Mouse (Mus musculus): ENCODE results near the gene Cdk2ap2. TPM values are rescaled to one million over a fixed set of nuclear protein-coding genes. Genes with fewer than 3 reads are reported as not detected.
"Not testable (repeated sequence)": the region's sequence is repeated elsewhere in the genome, so short reads cannot be mapped to it uniquely, and the experiment has no call there.

Cdk2ap2 gene
- polyA plus RNA-seq, 1 experiment from 2014 or later: 86.0 TPM

DNA sequence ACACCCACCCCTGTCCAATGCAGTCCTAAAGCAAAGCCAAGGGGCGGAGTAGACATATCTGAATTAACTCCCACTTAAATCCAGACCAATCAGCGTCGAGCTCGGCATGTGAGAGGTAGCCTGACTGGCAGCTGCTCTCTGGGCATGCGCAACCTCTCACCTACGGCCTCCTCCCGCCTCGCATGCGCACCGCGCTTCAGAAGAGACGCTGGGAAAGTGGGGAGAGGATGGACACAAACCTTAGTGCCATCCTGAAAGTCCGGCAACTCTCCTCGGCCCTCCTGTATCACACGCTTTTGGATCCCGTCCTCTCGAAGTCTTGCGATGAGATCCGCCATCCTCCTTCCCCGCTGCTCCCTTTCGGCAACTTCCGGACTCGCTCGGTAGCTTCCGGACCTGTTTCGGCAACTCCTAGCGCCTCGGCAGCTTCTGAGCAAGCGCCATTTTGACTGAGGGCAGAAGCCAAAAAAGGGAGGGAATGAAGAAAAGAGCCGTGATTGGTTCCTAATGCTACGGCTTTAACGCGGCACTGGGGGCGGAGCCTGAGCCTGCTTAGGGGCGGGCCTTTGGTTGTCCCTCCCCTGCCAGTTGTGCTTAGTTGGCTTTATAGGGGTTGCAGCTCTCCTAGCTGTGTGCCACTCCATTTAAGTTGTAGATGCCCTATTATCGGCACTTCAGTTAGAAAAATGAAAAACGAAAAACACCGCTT lies 24.3 kb downstream of the Cdk2ap2 start:
- ATAC-seq (replicated peaks; ENCODE audit: extremely low read depth, insufficient read depth, low FRiP score): peak; percentile 68
- H3K4me3 ChIP-seq (ENCODE audit: low read length): peak overlapping the region; percentile 63
- no peaks in the 10 kb centered on the region for H3K27me3 ChIP-seq (ENCODE audit: control insufficient read depth, insufficient read depth, low read length)
- H3K36me3 ChIP-seq (ENCODE audit: control insufficient read depth, insufficient read depth): 0 out of 2 replicates have a peak, but pooled peaks cover 3% of the 10 kb centered on the region
- peak overlapping the region; percentile 72 for H3K9ac ChIP-seq (ENCODE audit: low read length)
- peak overlapping the region; percentile 80 for H3K27ac ChIP-seq (ENCODE audit: low read length)
- peaks cover 10% of the 10 kb centered on the region for H3K4me1 ChIP-seq (ENCODE audit: control insufficient read depth, insufficient read depth, low read length)
- peak overlapping the region; percentile 69 for H3K4me2 ChIP-seq (ENCODE audit: low read depth, low read length)
- H3K9me3 ChIP-seq (replicated peaks; ENCODE audit: control insufficient read depth, low read length): no peaks in the 10 kb centered on the region
- WGBS: 3% methylated on average over 38 of the region's 38 CpGs

DNA sequence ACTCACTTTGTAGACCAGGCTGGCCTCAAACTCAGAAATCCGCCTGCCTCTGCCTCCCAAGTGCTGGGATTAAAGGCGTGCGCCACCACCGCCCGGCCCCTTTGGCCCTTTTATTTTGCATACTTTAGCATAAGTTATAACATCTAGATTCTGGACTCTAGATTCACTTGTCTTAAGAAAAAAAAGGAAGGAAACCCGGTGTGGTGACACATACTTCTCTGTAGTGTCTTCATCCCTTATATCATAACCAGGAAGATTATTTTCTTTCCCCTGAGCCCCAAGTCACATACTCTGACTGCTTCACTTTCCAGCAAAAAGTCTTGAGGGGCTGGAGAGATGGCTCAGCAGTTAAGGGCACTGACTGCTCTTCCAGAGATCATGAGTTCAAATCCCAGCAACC lies 24.9 kb downstream of the Cdk2ap2 start:
- Histone ChIP-seq H3K4me3 (ENCODE audit: low read length) (0 out of 2 replicates have a peak overlapping the region, but pooled peaks have one; percentile 63), H3K4me2 (ENCODE audit: low read depth, low read length) (peak overlapping the region; percentile 69), H3K4me1 (ENCODE audit: control insufficient read depth, insufficient read depth, low read length) (peaks cover 16% of the 10 kb centered on the region)
- not testable (repeated sequence) for H3K27ac ChIP-seq (ENCODE audit: low read length); H3K27me3 ChIP-seq (ENCODE audit: control insufficient read depth, insufficient read depth, low read length); ATAC-seq (replicated peaks; ENCODE audit: extremely low read depth, insufficient read depth, low FRiP score); H3K9ac ChIP-seq (ENCODE audit: low read length); H3K36me3 ChIP-seq (ENCODE audit: control insufficient read depth, insufficient read depth); H3K9me3 ChIP-seq (replicated peaks; ENCODE audit: control insufficient read depth, low read length)
- WGBS: 49% methylated on average over 6 of the region's 6 CpGs

DNA sequence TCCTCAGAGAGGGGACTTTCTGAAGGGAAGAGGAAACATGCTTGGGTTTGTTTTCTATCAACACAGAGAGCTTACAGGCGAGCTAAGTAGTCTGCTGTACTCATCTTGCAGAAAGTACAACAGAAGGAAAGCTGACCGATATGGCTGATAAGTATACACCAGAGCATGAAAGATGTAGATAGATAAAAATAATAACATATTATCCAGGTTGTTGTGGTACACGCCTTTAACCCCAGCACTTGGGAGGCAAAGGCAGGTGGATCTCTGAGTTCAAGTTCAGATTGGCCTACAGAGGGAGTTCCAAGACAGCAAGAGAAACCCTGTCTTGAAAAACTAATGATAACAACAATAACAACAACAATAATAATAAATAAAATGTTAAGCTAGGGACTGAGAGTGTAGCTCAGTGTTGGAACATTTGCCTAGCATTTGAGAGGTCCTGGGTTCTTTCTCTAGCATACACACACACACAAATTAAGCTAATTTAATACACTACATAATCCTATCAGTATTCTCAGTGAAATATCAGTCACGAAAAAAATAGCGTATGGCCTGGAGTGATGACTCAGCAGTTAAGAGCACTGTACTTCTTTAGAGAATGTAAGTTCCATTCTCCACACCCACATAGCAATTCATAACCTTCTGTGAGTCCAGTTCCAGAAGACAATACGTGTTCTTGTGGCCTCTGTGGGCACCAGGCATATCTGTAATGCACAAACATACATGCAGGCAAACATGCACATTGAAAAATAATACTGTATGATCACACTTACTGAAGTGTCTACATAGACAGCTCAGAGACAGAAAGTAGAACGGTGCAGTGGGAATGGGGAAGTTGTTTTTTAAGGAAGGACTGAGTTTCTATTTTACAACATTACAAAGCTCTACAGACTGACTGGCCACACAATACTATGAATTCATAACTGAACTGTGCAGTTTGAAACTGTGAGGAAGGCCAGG lies 25.7 kb downstream of the Cdk2ap2 start:
- no peaks in the 10 kb centered on the region for H3K27me3 ChIP-seq (ENCODE audit: control insufficient read depth, insufficient read depth, low read length)
- 0 out of 2 replicates have a peak, but pooled peaks cover 2% of the 10 kb centered on the region for H3K36me3 ChIP-seq (ENCODE audit: control insufficient read depth, insufficient read depth)
- WGBS: 79% methylated on average over 7 of the region's 7 CpGs
- H3K4me2 ChIP-seq (ENCODE audit: low read depth, low read length): no peak overlapping the region
- H3K4me1 ChIP-seq (ENCODE audit: control insufficient read depth, insufficient read depth, low read length): peaks cover 21% of the 10 kb centered on the region
- H3K9ac ChIP-seq (ENCODE audit: low read length): no peak overlapping the region
- H3K9me3 ChIP-seq (replicated peaks; ENCODE audit: control insufficient read depth, low read length): no peaks in the 10 kb centered on the region
- H3K4me3 ChIP-seq (ENCODE audit: low read length): no peak overlapping the region
- no peak for ATAC-seq (replicated peaks; ENCODE audit: extremely low read depth, insufficient read depth, low FRiP score)
- H3K27ac ChIP-seq (ENCODE audit: low read length): no peak overlapping the region

DNA sequence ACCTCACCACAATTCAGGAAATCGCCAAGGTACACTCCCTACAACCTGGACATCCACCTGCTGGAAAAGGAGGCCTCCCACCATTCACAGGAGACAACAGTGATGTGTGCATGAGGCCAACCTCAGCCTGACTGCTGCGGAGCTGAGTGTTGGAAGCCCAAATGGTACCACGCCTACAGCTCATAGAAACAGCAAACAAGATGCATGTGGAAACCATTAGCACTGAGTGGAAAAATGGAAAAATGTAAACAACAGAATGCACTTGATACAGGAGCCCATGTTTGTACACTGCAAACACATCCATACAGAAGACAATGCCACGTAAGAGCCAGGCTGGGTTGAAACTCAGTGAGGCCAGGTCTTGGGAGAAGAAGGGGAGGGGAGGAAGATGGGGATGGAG lies 27.4 kb downstream of the Cdk2ap2 start:
- Histone ChIP-seq H3K9ac (ENCODE audit: low read length) (no peak overlapping the region), H3K4me1 (ENCODE audit: control insufficient read depth, insufficient read depth, low read length) (peaks cover 22% of the 10 kb centered on the region), H3K4me3 (ENCODE audit: low read length) (no peak overlapping the region), H3K9me3 (replicated peaks; ENCODE audit: control insufficient read depth, low read length) (no peaks in the 10 kb centered on the region), H3K36me3 (ENCODE audit: control insufficient read depth, insufficient read depth) (peaks cover 8% of the 10 kb centered on the region), H3K4me2 (ENCODE audit: low read depth, low read length) (no peak overlapping the region), H3K27ac (ENCODE audit: low read length) (no peak overlapping the region), H3K27me3 (ENCODE audit: control insufficient read depth, insufficient read depth, low read length) (no peaks in the 10 kb centered on the region)
- no peak for ATAC-seq (replicated peaks; ENCODE audit: extremely low read depth, insufficient read depth, low FRiP score)
- 76% methylated on average over 4 of the region's 4 CpGs for WGBS

DNA sequence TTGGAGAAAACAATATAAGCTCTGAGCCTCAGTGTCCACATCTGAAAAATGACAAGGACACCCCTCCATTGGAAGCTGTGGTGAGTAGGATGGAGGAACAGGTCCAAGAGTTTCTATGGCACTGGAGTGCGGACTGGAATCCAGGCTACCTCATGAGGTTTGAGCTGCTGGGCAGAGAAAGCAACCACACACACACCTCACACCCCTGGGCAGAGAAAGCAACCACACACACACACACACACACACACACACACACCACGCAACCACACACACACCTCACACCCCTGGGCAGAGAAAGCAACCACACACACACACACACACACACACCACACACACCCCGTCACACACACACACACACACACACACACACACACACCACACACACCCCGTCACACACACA lies 28.3 kb downstream of the Cdk2ap2 start:
- peak overlapping the region; percentile 57 for H3K4me2 ChIP-seq (ENCODE audit: low read depth, low read length)
- not testable (repeated sequence) for H3K9me3 ChIP-seq (replicated peaks; ENCODE audit: control insufficient read depth, low read length); H3K27ac ChIP-seq (ENCODE audit: low read length); H3K36me3 ChIP-seq (ENCODE audit: control insufficient read depth, insufficient read depth); H3K27me3 ChIP-seq (ENCODE audit: control insufficient read depth, insufficient read depth, low read length)
- H3K4me3 ChIP-seq (ENCODE audit: low read length): peak overlapping the region; percentile 67
- peak; percentile 25 for ATAC-seq (replicated peaks; ENCODE audit: extremely low read depth, insufficient read depth, low FRiP score)
- peaks cover 30% of the 10 kb centered on the region for H3K4me1 ChIP-seq (ENCODE audit: control insufficient read depth, insufficient read depth, low read length)
- WGBS: 13% methylated on average over 3 of the region's 4 CpGs
- peak overlapping the region; percentile 56 for H3K9ac ChIP-seq (ENCODE audit: low read length)

DNA sequence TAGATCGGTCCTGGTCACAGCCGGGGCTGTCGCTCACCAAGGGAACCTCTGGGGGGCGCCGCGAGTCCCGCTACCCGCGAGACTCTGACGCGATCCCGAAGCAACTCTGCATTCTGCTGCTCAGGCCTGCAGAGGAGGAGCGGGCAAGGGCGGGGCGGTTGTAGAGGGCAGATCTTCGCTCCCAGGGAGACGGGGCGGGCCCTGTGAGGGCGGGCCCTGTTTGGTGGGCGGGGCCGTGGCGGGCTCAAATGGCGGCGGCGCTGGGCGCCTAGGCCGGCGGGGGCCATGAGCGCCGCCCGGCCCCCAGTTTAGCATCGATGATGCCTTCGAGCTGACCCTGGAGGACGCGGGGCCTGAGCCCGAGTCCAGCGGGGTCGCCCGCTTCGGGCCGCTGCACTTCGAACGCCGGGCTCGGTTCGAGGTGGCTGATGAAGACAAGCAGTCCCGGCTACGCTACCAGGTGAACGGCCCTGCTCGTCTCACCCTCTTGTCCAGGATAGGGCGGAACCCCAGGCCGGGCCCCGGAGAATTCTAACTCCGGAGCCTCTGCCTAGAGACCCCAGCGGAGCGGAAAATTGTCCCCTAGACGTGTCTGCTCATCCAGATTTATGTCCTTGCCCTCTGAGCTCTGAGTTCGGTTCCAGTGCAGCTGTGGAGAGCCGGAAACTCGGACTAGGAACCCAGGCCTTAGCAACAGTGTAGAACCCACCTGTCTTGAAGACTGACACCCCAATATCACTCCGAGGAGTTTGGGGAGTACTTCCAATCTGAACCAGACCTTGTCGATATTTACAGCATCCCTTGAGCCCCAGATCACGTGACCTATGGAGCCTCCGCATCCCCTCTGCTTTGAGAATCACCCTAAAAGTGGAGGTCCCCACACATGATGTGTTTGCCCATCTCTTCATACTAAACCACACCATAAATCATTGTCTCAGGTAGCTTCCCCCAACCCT lies 29.0 kb downstream of the Cdk2ap2 start, which contains the start of gene Aip:
Aip (minus strand) TSS at position 118 of the 956 bp plus-strand sequence.
- Histone ChIP-seq H3K4me2 (ENCODE audit: low read depth, low read length) (peak within 1 kb of the TSS; percentile 72), H3K4me1 (ENCODE audit: control insufficient read depth, insufficient read depth, low read length) (peaks cover 22% of the 10 kb centered on the region), H3K27me3 (ENCODE audit: control insufficient read depth, insufficient read depth, low read length) (no peaks in the 10 kb centered on the region), H3K9me3 (replicated peaks; ENCODE audit: control insufficient read depth, low read length) (no peaks in the 10 kb centered on the region), H3K4me3 (ENCODE audit: low read length) (peak within 1 kb of the TSS; percentile 67), H3K36me3 (ENCODE audit: control insufficient read depth, insufficient read depth) (peaks cover 8% of the 10 kb centered on the region), H3K27ac (ENCODE audit: low read length) (peak within 1 kb of the TSS; percentile 25), H3K9ac (ENCODE audit: low read length) (peak within 1 kb of the TSS; percentile 78)
- WGBS: 1% methylated on average over 64 of the region's 64 CpGs
- peak; percentile 94 for ATAC-seq (replicated peaks; ENCODE audit: extremely low read depth, insufficient read depth, low FRiP score)

DNA sequence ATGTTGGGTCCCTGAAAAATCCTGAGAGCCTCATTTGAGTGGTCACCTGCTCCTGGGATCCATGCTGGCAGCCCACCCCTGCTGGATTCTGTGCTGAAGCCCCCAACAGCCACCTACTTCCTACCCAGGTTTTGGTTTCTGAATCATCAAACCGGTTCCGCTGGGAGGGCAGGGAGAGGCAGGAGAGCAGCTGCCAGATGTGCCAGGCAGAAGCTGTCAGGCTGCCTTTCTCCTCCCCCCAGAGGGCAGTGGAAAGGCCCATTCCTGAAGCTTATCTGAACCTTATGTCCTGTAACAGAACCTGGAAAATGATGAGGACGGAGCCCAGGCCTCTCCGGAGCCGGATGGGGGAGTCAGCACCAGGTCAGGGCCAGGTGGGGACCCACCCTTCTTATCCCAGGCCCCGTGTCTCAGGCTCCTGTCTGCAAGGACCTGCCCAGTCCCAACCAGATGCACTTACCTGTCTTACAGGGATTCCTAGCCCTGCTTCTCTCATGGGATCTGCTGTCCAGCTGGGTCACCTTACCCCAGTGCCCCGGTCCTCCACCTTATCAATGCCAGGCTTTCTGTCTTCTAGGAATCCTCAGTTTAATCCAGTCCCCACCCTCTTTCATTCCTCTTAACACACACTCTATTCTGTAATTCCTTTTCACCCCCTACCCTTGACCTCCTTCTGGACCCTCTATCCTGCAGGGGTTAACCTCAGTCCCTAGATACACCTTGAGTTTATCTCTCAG lies 29.9 kb downstream of the Cdk2ap2 start:
- Histone ChIP-seq H3K9me3 (replicated peaks; ENCODE audit: control insufficient read depth, low read length) (no peaks in the 10 kb centered on the region), H3K4me3 (ENCODE audit: low read length) (peak overlapping the region; percentile 67), H3K27ac (ENCODE audit: low read length) (peak overlapping the region; percentile 25; the same call in 1 of the 2 replicates), H3K4me1 (ENCODE audit: control insufficient read depth, insufficient read depth, low read length) (peaks cover 22% of the 10 kb centered on the region), H3K36me3 (ENCODE audit: control insufficient read depth, insufficient read depth) (peaks cover 11% of the 10 kb centered on the region), H3K9ac (ENCODE audit: low read length) (peak overlapping the region; percentile 78), H3K27me3 (ENCODE audit: control insufficient read depth, insufficient read depth, low read length) (no peaks in the 10 kb centered on the region), H3K4me2 (ENCODE audit: low read depth, low read length) (peak overlapping the region; percentile 72)
- 53% methylated on average over 7 of the region's 7 CpGs for WGBS
- ATAC-seq (replicated peaks; ENCODE audit: extremely low read depth, insufficient read depth, low FRiP score): no peak

DNA sequence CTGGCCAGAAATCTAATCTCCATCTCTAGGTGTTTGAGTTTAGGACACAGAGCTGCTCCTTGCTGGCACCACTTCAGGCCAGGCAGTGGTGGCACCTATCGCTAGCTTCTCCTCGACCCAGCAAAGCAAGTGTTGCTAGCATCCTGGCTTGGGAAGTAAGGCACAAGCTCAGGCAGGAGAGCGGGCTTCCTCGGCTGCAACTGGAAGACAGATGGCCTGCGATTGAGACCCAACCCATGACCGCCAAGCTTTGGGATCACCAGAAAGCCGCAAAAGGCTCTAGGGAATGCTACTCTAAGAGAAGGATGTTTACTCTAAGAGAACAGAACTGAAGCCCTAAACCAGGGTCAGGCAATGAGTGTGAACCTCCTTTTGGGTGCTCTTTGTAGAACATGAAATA lies 32.5 kb downstream of the Cdk2ap2 start:
- ATAC-seq (replicated peaks; ENCODE audit: extremely low read depth, insufficient read depth, low FRiP score): no peak
- H3K27me3 ChIP-seq (ENCODE audit: control insufficient read depth, insufficient read depth, low read length): no peaks in the 10 kb centered on the region
- no peak overlapping the region for H3K9ac ChIP-seq (ENCODE audit: low read length)
- H3K4me1 ChIP-seq (ENCODE audit: control insufficient read depth, insufficient read depth, low read length): peaks cover 22% of the 10 kb centered on the region
- peaks cover 17% of the 10 kb centered on the region for H3K36me3 ChIP-seq (ENCODE audit: control insufficient read depth, insufficient read depth)
- no peak overlapping the region for H3K4me3 ChIP-seq (ENCODE audit: low read length)
- WGBS: 87% methylated on average over 7 of the region's 7 CpGs
- H3K27ac ChIP-seq (ENCODE audit: low read length): peak overlapping the region; percentile 49; the same call in 1 of the 2 replicates
- H3K9me3 ChIP-seq (replicated peaks; ENCODE audit: control insufficient read depth, low read length): no peaks in the 10 kb centered on the region
- H3K4me2 ChIP-seq (ENCODE audit: low read depth, low read length): no peak overlapping the region

All from heart, embryonic 16.5 days (tissue).